Mouse (Mus musculus): ENCODE data around the gene Spock1.

DNA sequence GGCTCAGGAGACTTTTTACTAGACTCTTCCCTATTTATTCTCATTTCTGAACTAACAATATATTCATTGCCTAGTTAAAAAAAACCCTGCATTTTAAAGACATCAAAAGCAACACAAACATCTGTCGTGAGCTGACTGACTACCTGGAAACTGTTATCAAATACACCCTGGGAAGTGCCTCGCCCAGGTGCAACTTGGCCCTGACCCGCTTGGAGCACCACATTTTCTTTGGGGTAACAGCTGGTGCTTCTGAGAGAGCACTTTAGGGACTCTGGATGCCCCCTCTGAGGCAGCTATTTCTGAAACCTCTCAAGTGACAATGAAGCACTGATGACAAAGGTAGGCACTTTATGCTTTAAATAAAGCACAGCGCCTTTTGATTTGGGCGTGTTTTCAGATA, 236.8 kb downstream of the Spock1 start:
- no peak for TF ChIP-seq CTCF (IDR thresholded peaks at IDR 0.05; ENCODE audit: low read depth, low read length)
- no peak for TF ChIP-seq POLR2A (IDR thresholded peaks at IDR 0.05; ENCODE audit: extremely low read depth, insufficient read depth, low read length)

Data from liver, adult 2 months (tissue).